Mouse (Mus musculus): ENCODE data around the gene Myo3b.

- no peak for TF ChIP-seq POLR2A (IDR thresholded peaks at IDR 0.05; ENCODE audit: borderline replicate concordance, extremely low read depth, insufficient read depth, insufficient read length, poor library complexity, severe bottlenecking)
- TF ChIP-seq CTCF (IDR thresholded peaks at IDR 0.05; ENCODE audit: borderline replicate concordance, extremely low read depth, insufficient read depth, insufficient read length) = no peak
Observed at GRCm38 (mm10) chr2:70113798-70114782, 75.2 kb downstream of the Myo3b start.
